Mouse (Mus musculus) heart, postnatal 0 days (tissue): ENCODE data around the gene Map7d1. TPM values are rescaled to one million over a fixed set of nuclear protein-coding genes. Genes with fewer than 3 reads are reported as not detected.

Source experiments
- ATAC-seq: fragments of 200-750 bp; cut with Nextera tagmentation; 2 replicates; pipeline ENCODE4 v1.8.0; 2017; ENCODE audit warnings: low read depth, moderate number of reproducible peaks, moderate library complexity; ENCODE audit not compliant: insufficient read depth
- DNase-seq: peaks from one replicate; pipeline ENCODE4 v3.0.0-alpha.2; 2016; ENCODE audit warnings: low spot score
- H3K27ac ChIP-seq: fragments of 300-500 bp; sonication (generic); 2 replicates; pipeline ENCODE4 v1.5.1; 2014; ENCODE audit warnings: low read depth, mild to moderate bottlenecking
- H3K27me3 ChIP-seq: fragments of 300-500 bp; sonication (generic); 2 replicates; pipeline ENCODE4 v1.6.1; 2014; ENCODE audit warnings: low read length, mixed read lengths; ENCODE audit not compliant: control insufficient read depth, insufficient read depth
- H3K36me3 ChIP-seq: fragments of 300-500 bp; sonication (generic); replicated peaks from 2 replicates; pipeline ENCODE4 v1.6.1; 2014; ENCODE audit warnings: low read length, mixed read lengths; ENCODE audit not compliant: control insufficient read depth, insufficient read depth
- H3K4me1 ChIP-seq: fragments of 300-500 bp; sonication (generic); 2 replicates; pipeline ENCODE4 v1.6.1; 2014; ENCODE audit warnings: antibody characterized with exemption; ENCODE audit not compliant: control insufficient read depth, insufficient read depth
- H3K4me2 ChIP-seq: fragments of 300-500 bp; sonication (generic); 2 replicates; pipeline ENCODE4 v1.6.1; 2014; ENCODE audit warnings: low read depth, mild to moderate bottlenecking, low read length, moderate library complexity
- H3K4me3 ChIP-seq: fragments of 300-500 bp; sonication (generic); 2 replicates; pipeline ENCODE4 v1.5.1; 2014; ENCODE audit warnings: low read depth, low read length
- H3K9ac ChIP-seq: fragments of 300-500 bp; sonication (generic); replicated peaks from 2 replicates; pipeline ENCODE4 v1.6.1; 2014; ENCODE audit warnings: low read depth, low read length, mixed read lengths
- H3K9me3 ChIP-seq: fragments of 300-500 bp; sonication (generic); replicated peaks from 2 replicates; pipeline ENCODE4 v1.6.1; 2016; ENCODE audit warnings: low read length; ENCODE audit not compliant: control insufficient read depth
- CTCF ChIP-seq: IDR thresholded peaks from 2 replicates; pipeline ENCODE4 v1.5.1; 2016; ENCODE audit warnings: antibody characterized with exemption, control low read depth, low read depth
- EP300 ChIP-seq: IDR thresholded peaks from 2 replicates; pipeline ENCODE4 v1.6.1; 2016; ENCODE audit warnings: antibody characterized with exemption, low read depth
- WGBS: fragments of 180-500 bp; shearing (Covaris S2); extraction: QIAGEN DNeasy Blood & Tissue Kit; methylation state at CpG from one replicate; pipeline ENCODE4 v1.1.7; 2014; 5-methylcytosine and 5-hydroxymethylcytosine counted together
- polyA plus RNA-seq: library from polyadenylated mRNA; unstranded; fragments of >200 nt; fragmentation: Nextera tagmentation; extraction: Ambion mirVana; gene quantifications from 2 replicates; pipeline ENCODE4 v1.2.1, GENCODE M21; 2015
- total RNA-seq: library from RNA; depleted of rRNA; stranded (reverse); fragments of >200 nt; gene quantifications from 2 replicates; pipeline ENCODE4 v1.2.3, GENCODE M21; 2014; ENCODE audit warnings: low replicate concordance; rRNA removed

Map7d1 gene
- total and polyA plus RNA-seq, 2 experiments from 2014 or later = 37.5 to 75.0 TPM

- WGBS = 24% methylated on average over 3 of the region's 3 CpGs
- no peaks in the 10 kb centered on the region for H3K27me3 ChIP-seq
- no peak for TF ChIP-seq EP300
- no peak for TF ChIP-seq CTCF
- H3K4me3 ChIP-seq = no peak overlapping the region
- ATAC-seq (no peak), DNase-seq (peak; percentile 49)
- peaks cover 38% of the 10 kb centered on the region for H3K4me1 ChIP-seq
- peak overlapping the region; percentile 32; the same call in 1 of the 2 replicates for H3K27ac ChIP-seq
- H3K9me3 ChIP-seq = no peaks in the 10 kb centered on the region
- H3K9ac ChIP-seq = no peak overlapping the region
- H3K36me3 ChIP-seq = peaks cover 18% of the 10 kb centered on the region
- H3K4me2 ChIP-seq = peak overlapping the region; percentile 12; the same call in 1 of the 2 replicates
These were observed 58.7 kb downstream of the Map7d1 start for GRCm38 (mm10) chr4:126197485-126197884.

- H3K9me3 ChIP-seq = no peaks in the 10 kb centered on the region
- no peak overlapping the region for H3K4me3 ChIP-seq
- no peak overlapping the region for H3K4me2 ChIP-seq
- ATAC-seq = no peak
- H3K36me3 ChIP-seq = peaks cover 28% of the 10 kb centered on the region
- no peak for TF ChIP-seq CTCF
- TF ChIP-seq EP300 = no peak
- no peak overlapping the region for H3K27ac ChIP-seq
- H3K9ac ChIP-seq = no peak overlapping the region
- H3K4me1 ChIP-seq = peaks cover 26% of the 10 kb centered on the region
- DNase-seq = no peak
- H3K27me3 ChIP-seq = no peaks in the 10 kb centered on the region
- 91% methylated on average over 4 of the region's 4 CpGs for WGBS
These were observed 61.2 kb downstream of the Map7d1 start for GRCm38 (mm10) chr4:126194916-126195315.

GRCm38 (mm10) chr4:126194216-126194615 lies 61.9 kb downstream of the Map7d1 start:
- H3K27me3 ChIP-seq = no peaks in the 10 kb centered on the region
- no peak overlapping the region for H3K27ac ChIP-seq
- TF ChIP-seq EP300 (no peak), CTCF (no peak)
- no peaks in the 10 kb centered on the region for H3K9me3 ChIP-seq
- no peak overlapping the region for H3K9ac ChIP-seq
- peaks cover 19% of the 10 kb centered on the region for H3K4me1 ChIP-seq
- peaks cover 34% of the 10 kb centered on the region for H3K36me3 ChIP-seq
- H3K4me2 ChIP-seq = no peak overlapping the region
- ATAC-seq (no peak), DNase-seq (no peak)
- H3K4me3 ChIP-seq = no peak overlapping the region

DNA sequence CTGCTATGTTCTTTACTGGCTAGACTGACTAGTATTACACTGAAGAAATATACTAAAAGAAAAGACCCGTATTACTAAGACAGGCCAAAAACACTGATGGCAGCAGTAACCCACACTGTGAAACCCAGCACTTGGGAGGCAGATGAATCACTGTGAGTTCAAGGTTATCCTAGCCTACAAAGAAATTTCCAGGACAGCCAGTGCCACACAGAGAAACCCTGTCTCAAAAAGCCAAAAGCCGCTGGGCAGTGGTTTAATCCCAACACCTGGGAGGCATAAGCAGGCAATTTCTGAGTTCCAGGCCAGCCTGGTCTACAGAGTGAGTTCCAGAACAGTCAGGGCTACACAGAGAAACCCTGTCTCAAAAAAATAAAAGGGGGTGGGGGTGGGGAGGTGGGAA lies 65.5 kb downstream of the Map7d1 start:
- Histone ChIP-seq H3K4me3 (no peak overlapping the region), H3K36me3 (peaks cover 49% of the 10 kb centered on the region), H3K27me3 (no peaks in the 10 kb centered on the region), H3K9me3 (no peaks in the 10 kb centered on the region), H3K9ac (no peak overlapping the region), H3K27ac (no peak overlapping the region), H3K4me2 (no peak overlapping the region), H3K4me1 (no peaks in the 10 kb centered on the region)
- 84% methylated on average over 2 of the region's 2 CpGs for WGBS
- no peak for DNase-seq
- TF ChIP-seq EP300 (no peak), CTCF (no peak)
- ATAC-seq = no peak

DNA sequence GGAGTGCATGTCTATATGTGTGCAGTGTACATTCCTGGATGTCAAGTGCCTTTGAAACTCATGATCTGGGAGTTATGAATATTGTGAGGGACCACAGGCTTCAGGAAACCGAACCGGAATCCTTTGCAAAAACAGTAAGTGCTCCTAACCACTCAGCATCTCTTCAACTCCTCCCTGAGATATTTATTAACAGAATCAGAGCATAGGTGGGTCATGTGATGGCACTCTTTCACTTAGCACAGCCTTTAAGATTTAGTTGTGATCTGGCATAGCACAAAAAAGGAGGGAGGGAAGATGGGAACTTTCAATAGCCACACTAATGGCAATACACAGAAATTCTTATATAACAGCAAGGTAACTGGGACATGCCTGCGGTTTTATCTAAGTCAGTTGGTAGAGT lies 69.0 kb downstream of the Map7d1 start:
- no peak overlapping the region for H3K27ac ChIP-seq
- ATAC-seq (no peak), DNase-seq (no peak)
- WGBS = 77% methylated on average over 3 of the region's 3 CpGs
- no peaks in the 10 kb centered on the region for H3K4me1 ChIP-seq
- no peaks in the 10 kb centered on the region for H3K9me3 ChIP-seq
- H3K27me3 ChIP-seq = no peaks in the 10 kb centered on the region
- no peak overlapping the region for H3K4me3 ChIP-seq
- no peak overlapping the region for H3K9ac ChIP-seq
- H3K36me3 ChIP-seq = peaks cover 47% of the 10 kb centered on the region
- H3K4me2 ChIP-seq = no peak overlapping the region
- TF ChIP-seq EP300 (no peak), CTCF (no peak)

GRCm38 (mm10) chr4:126183034-126183433 lies 73.1 kb downstream of the Map7d1 start:
- H3K4me1 ChIP-seq = no peaks in the 10 kb centered on the region
- peaks cover 62% of the 10 kb centered on the region for H3K36me3 ChIP-seq
- H3K27ac ChIP-seq = no peak overlapping the region
- H3K9me3 ChIP-seq = no peaks in the 10 kb centered on the region
- 68% methylated on average over 5 of the region's 5 CpGs for WGBS
- no peaks in the 10 kb centered on the region for H3K27me3 ChIP-seq
- ATAC-seq (no peak), DNase-seq (no peak)
- TF ChIP-seq EP300 (no peak), CTCF (no peak)
- no peak overlapping the region for H3K4me2 ChIP-seq
- no peak overlapping the region for H3K9ac ChIP-seq
- H3K4me3 ChIP-seq = no peak overlapping the region

Other genes starting within 250 kb of the Map7d1 start
- gene Csf3r, start 231.8 kb downstream of the Map7d1 start, total RNA-seq = 2.6 and 3.9 TPM in 2 replicates
- gene Csf3r, start 231.8 kb downstream of the Map7d1 start, polyA plus RNA-seq = 0.48 and 0.77 TPM in 2 replicates
- 52.4 and 84.0 TPM in 2 replicates for gene Mrps15, start 209.4 kb downstream of the Map7d1 start, total RNA-seq
- gene Mrps15, start 209.4 kb downstream of the Map7d1 start, polyA plus RNA-seq = 139 and 142 TPM in 2 replicates
- 1.4 and 5.9 TPM in 2 replicates for gene Oscp1, start 197.8 kb downstream of the Map7d1 start, total RNA-seq
- 3.8 and 4.2 TPM in 2 replicates for gene Oscp1, start 197.8 kb downstream of the Map7d1 start, polyA plus RNA-seq
- gene Lsm10, start 159.7 kb downstream of the Map7d1 start, total RNA-seq = 30.9 and 186 TPM in 2 replicates
- 41.7 and 43.1 TPM in 2 replicates for gene Lsm10, start 159.7 kb downstream of the Map7d1 start, polyA plus RNA-seq
- 19.9 and 22.8 TPM in 2 replicates for gene Stk40, start 152.4 kb downstream of the Map7d1 start, total RNA-seq
- 14.2 and 17.3 TPM in 2 replicates for gene Stk40, start 152.4 kb downstream of the Map7d1 start, polyA plus RNA-seq
- gene Eva1b, start 108.6 kb downstream of the Map7d1 start, total RNA-seq = 53.1 and 69.1 TPM in 2 replicates
- 26.8 and 28.5 TPM in 2 replicates for gene Eva1b, start 108.6 kb downstream of the Map7d1 start, polyA plus RNA-seq
- 2.6 TPM in 1 of 2 replicates, not detected in the other for gene Sh3d21, start 92.9 kb downstream of the Map7d1 start, total RNA-seq
- gene Sh3d21, start 92.9 kb downstream of the Map7d1 start, polyA plus RNA-seq = 2.2 and 2.6 TPM in 2 replicates
- gene Thrap3, start 53.6 kb downstream of the Map7d1 start, total RNA-seq = 84.1 and 121 TPM in 2 replicates
- gene Thrap3, start 53.6 kb downstream of the Map7d1 start, polyA plus RNA-seq = 86.1 and 96.7 TPM in 2 replicates
- gene Trappc3, start 6.0 kb upstream of the Map7d1 start, total RNA-seq = 46.4 and 63.1 TPM in 2 replicates
- 80.3 and 86.7 TPM in 2 replicates for gene Trappc3, start 6.0 kb upstream of the Map7d1 start, polyA plus RNA-seq
- gene Col8a2, start 30.4 kb upstream of the Map7d1 start, total RNA-seq = 3.8 and 4.3 TPM in 2 replicates
- gene Col8a2, start 30.4 kb upstream of the Map7d1 start, polyA plus RNA-seq = 0.71 and 1.1 TPM in 2 replicates
- 26.8 and 30.2 TPM in 2 replicates for gene Adprhl2, start 65.4 kb upstream of the Map7d1 start, total RNA-seq
- gene Adprhl2, start 65.4 kb upstream of the Map7d1 start, polyA plus RNA-seq = 23.2 and 26.1 TPM in 2 replicates
- not detected in 2 replicates for gene Tekt2, start 69.3 kb upstream of the Map7d1 start, total RNA-seq
- gene Tekt2, start 69.3 kb upstream of the Map7d1 start, polyA plus RNA-seq = 0.27 and 0.88 TPM in 2 replicates
- 3.3 and 35.2 TPM in 2 replicates for gene Ago3, start 173.2 kb upstream of the Map7d1 start, total RNA-seq
- 7.3 and 8.3 TPM in 2 replicates for gene Ago3, start 173.2 kb upstream of the Map7d1 start, polyA plus RNA-seq
- 9.9 and 22.3 TPM in 2 replicates for gene Ago1, start 212.2 kb upstream of the Map7d1 start, total RNA-seq
- 1.4 and 1.6 TPM in 2 replicates for gene Ago1, start 212.2 kb upstream of the Map7d1 start, polyA plus RNA-seq